Mouse (Mus musculus) forebrain, embryonic 16.5 days (tissue): ENCODE data around the gene Armcx1. TPM values are rescaled to one million over a fixed set of nuclear protein-coding genes. Genes with fewer than 3 reads are reported as not detected.
A peak's percentile ranks its signal among the peaks of the same experiment; 100 is the strongest.

Experiments used
- ATAC-seq: fragments of 200-750 bp; cut with Nextera tagmentation; 2 replicates; pipeline ENCODE4 v1.8.0; 2017; ENCODE audit warnings: mild to moderate bottlenecking, moderate library complexity
- H3K27ac ChIP-seq: fragments of 300-500 bp; sonication (generic); 2 replicates; pipeline ENCODE4 v1.5.1; 2014; ENCODE audit warnings: low read length, control low read depth
- H3K27me3 ChIP-seq: fragments of 300-500 bp; sonication (generic); replicated peaks from 2 replicates; pipeline ENCODE4 v1.6.1; 2014; ENCODE audit warnings: low read length; ENCODE audit not compliant: control insufficient read depth, insufficient read depth
- H3K36me3 ChIP-seq: fragments of 300-500 bp; sonication (generic); 2 replicates; pipeline ENCODE4 v1.6.1; 2014; ENCODE audit not compliant: control insufficient read depth, insufficient read depth
- H3K4me1 ChIP-seq: fragments of 300-500 bp; sonication (generic); replicated peaks from 2 replicates; pipeline ENCODE4 v1.6.1; 2014; ENCODE audit warnings: low read length; ENCODE audit not compliant: control insufficient read depth, insufficient read depth
- H3K4me2 ChIP-seq: fragments of 300-500 bp; sonication (generic); 2 replicates; pipeline ENCODE4 v1.6.1; 2014; ENCODE audit warnings: mild to moderate bottlenecking, low read length, control low read depth
- H3K4me3 ChIP-seq: fragments of 300-500 bp; sonication (generic); replicated peaks from 2 replicates; pipeline ENCODE4 v1.5.1; 2014; ENCODE audit warnings: mild to moderate bottlenecking, low read length, control low read depth
- H3K9ac ChIP-seq: fragments of 300-500 bp; sonication (generic); replicated peaks from 2 replicates; pipeline ENCODE4 v1.6.1; 2014; ENCODE audit warnings: low read depth, low read length, control low read depth
- H3K9me3 ChIP-seq: fragments of 300-500 bp; sonication (generic); 2 replicates; pipeline ENCODE4 v1.6.1; 2016; ENCODE audit warnings: low read length; ENCODE audit not compliant: control insufficient read depth
- WGBS: fragments of 180-500 bp; shearing (Covaris S2); extraction: QIAGEN DNeasy Blood & Tissue Kit; methylation state at CpG from one replicate; pipeline ENCODE4 v1.1.7; 2014; 5-methylcytosine and 5-hydroxymethylcytosine counted together
- polyA plus RNA-seq: library from polyadenylated mRNA; unstranded; fragments of >200 nt; fragmentation: Nextera tagmentation; extraction: Ambion mirVana; gene quantifications from 2 replicates; pipeline ENCODE4 v1.2.1, GENCODE M21; 2015

Gene Armcx1
- 77.4 and 83.3 TPM in 2 replicates for polyA plus RNA-seq

GRCm38 (mm10) chrX:134717752-134718308 is at the start of gene Armcx1:
Gene Armcx1, plus strand, starts transcription at chrX:134717963.
- Histone ChIP-seq H3K9me3 (no peaks in the 10 kb centered on the region), H3K9ac (peak within 1 kb of the TSS; percentile 73), H3K27me3 (no peaks in the 10 kb centered on the region), H3K4me2 (peak within 1 kb of the TSS; percentile 59), H3K4me1 (peaks cover 7% of the 10 kb centered on the region; the same call in 1 of the 2 replicates), H3K27ac (peak within 1 kb of the TSS; percentile 96), H3K4me3 (peak within 1 kb of the TSS; percentile 58), H3K36me3 (no peaks in the 10 kb centered on the region; the same call in 1 of the 2 replicates)
- peak; percentile 98 for ATAC-seq
- WGBS: 17% methylated on average over 16 of the region's 16 CpGs

GRCm38 (mm10) chrX:134675022-134675421 is 42.7 kb upstream of the Armcx1 start:
- Histone ChIP-seq H3K27ac (no peak overlapping the region), H3K4me3 (no peak overlapping the region), H3K9ac (no peak overlapping the region), H3K4me2 (no peak overlapping the region), H3K27me3 (no peaks in the 10 kb centered on the region), H3K9me3 (no peaks in the 10 kb centered on the region), H3K4me1 (no peaks in the 10 kb centered on the region), H3K36me3 (no peaks in the 10 kb centered on the region)
- ATAC-seq: no peak
- WGBS: 14% methylated on average over 5 of the region's 5 CpGs

DNA sequence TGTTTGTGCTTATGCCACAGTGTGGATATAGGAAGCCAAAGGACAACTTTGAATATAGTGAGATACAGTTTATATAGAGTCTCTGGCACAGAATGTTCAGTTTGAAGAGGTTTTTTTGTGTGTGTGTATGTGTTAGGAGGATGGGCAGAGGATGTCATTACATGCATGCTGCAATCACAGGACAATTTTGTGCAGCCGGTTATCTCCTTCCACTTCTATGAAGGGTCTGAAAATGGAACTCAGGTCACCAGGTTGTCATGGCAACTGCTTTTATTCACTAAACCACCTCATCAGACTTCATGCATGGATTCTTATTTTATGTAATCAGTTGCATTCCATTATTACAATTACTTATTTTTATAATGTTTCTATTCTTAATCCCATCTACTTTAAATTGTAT is 41.8 kb upstream of the Armcx1 start:
- no peak overlapping the region for H3K27ac ChIP-seq
- ATAC-seq: no peak
- WGBS: 36% methylated on average over 1 of the region's 1 CpGs

DNA sequence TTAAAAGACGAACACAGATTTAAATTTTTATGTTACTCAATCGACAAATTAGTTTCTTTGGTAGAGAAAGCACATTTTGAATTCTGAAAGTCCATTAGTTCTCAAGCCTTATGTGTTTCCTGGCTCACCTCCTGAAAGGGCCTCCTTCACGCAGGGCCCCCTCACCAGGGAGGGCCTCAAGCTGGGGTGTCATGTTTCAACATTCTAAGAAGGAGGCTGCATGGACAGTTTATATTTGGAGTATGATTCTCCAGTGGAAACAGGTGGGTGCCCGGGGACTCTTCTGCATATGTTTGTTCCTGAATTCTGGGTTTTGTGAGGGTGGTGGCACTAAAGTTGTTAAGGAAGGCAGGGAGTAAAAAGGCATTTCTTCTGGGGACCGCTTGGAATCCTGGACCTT is 32.8 kb upstream of the Armcx1 start:
- Histone ChIP-seq H3K9me3 (no peaks in the 10 kb centered on the region), H3K27me3 (no peaks in the 10 kb centered on the region), H3K9ac (0 out of 2 replicates have a peak overlapping the region, but pooled peaks have one; percentile 39), H3K4me1 (peaks cover 8% of the 10 kb centered on the region; the same call in 1 of the 2 replicates), H3K36me3 (peaks cover 3% of the 10 kb centered on the region; the same call in 1 of the 2 replicates), H3K27ac (peak overlapping the region; percentile 53), H3K4me3 (peak overlapping the region; percentile 26), H3K4me2 (peak overlapping the region; percentile 51)
- ATAC-seq: no peak
- WGBS: 26% methylated on average over 5 of the region's 5 CpGs

More for the DNA sequence above, 41.8 kb upstream of the Armcx1 start:
- Histone ChIP-seq H3K9me3 (no peaks in the 10 kb centered on the region), H3K4me1 (no peaks in the 10 kb centered on the region), H3K9ac (no peak overlapping the region), H3K36me3 (no peaks in the 10 kb centered on the region), H3K27me3 (no peaks in the 10 kb centered on the region), H3K4me3 (no peak overlapping the region), H3K4me2 (no peak overlapping the region)

GRCm38 (mm10) chrX:134686267-134686666 is 31.5 kb upstream of the Armcx1 start, which contains the start of gene Armcx4:
Gene Armcx4, plus strand, starts transcription at chrX:134686519.
- no peaks in the 10 kb centered on the region for H3K27me3 ChIP-seq
- no peaks in the 10 kb centered on the region for H3K9me3 ChIP-seq
- peak; percentile 96 for ATAC-seq
- H3K4me1 ChIP-seq: peaks cover 8% of the 10 kb centered on the region; the same call in 1 of the 2 replicates
- peak within 1 kb of the TSS; percentile 59 for H3K4me2 ChIP-seq
- peak within 1 kb of the TSS; percentile 80 for H3K9ac ChIP-seq
- peak within 1 kb of the TSS; percentile 60 for H3K4me3 ChIP-seq
- H3K36me3 ChIP-seq: peaks cover 6% of the 10 kb centered on the region; the same call in 1 of the 2 replicates
- H3K27ac ChIP-seq: peak within 1 kb of the TSS; percentile 92
- 30% methylated on average over 21 of the region's 33 CpGs for WGBS

DNA sequence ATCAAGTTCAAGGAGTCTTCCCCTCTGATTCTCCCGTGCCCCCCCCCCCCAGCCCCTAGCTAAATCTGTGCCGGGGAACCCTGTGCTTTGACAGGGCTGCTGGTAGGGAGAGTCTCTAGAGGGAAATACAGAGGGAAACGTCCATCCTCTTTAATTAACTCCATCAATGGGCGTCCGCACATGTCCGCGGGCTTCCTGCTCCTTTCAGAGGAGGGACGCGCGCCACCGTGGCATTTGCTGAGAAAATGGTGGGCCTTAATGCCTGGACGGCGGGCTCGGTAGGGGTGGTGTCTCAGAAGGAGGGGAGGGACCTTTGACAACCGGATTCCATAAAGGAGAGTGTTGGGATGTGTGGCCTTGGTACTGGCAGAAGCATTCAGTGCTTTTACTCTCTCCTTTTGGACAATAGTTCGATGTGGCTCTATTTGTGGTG is 31.0 kb upstream of the Armcx1 start:
- H3K4me2 ChIP-seq: peak overlapping the region; percentile 59
- ATAC-seq: peak; percentile 46
- no peaks in the 10 kb centered on the region for H3K9me3 ChIP-seq
- H3K4me3 ChIP-seq: peak overlapping the region; percentile 60
- peak overlapping the region; percentile 92 for H3K27ac ChIP-seq
- H3K36me3 ChIP-seq: peaks cover 6% of the 10 kb centered on the region; the same call in 1 of the 2 replicates
- H3K9ac ChIP-seq: peak overlapping the region; percentile 80
- WGBS: 13% methylated on average over 15 of the region's 16 CpGs
- H3K27me3 ChIP-seq: no peaks in the 10 kb centered on the region
- peaks cover 11% of the 10 kb centered on the region; the same call in 1 of the 2 replicates for H3K4me1 ChIP-seq

DNA sequence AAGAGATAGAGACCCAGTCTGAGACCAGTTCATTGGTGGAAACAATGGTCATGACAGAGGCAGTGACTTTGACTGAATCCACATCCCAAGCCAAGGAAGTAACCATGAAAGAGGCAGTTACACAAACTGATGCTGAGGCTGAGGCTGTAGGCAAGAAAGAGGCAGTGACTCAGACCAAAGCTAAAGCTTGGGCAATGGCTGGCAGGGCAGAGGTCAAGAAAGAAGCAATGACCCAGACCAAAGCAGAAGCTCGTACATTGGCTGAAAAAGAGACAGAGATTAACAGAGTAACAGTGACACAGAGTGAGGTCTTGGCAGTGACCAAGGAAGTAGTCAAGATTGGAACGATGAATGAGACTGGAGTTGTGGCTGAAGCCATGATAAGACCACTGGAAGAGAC is 28.1 kb upstream of the Armcx1 start:
- Histone ChIP-seq H3K36me3 (peaks cover 6% of the 10 kb centered on the region; the same call in 1 of the 2 replicates), H3K4me1 (peaks cover 12% of the 10 kb centered on the region), H3K27me3 (no peaks in the 10 kb centered on the region), H3K9me3 (no peaks in the 10 kb centered on the region), H3K4me2 (no peak overlapping the region), H3K4me3 (no peak overlapping the region), H3K27ac (no peak overlapping the region), H3K9ac (no peak overlapping the region)
- ATAC-seq: no peak
- 91% methylated on average over 2 of the region's 2 CpGs for WGBS

DNA sequence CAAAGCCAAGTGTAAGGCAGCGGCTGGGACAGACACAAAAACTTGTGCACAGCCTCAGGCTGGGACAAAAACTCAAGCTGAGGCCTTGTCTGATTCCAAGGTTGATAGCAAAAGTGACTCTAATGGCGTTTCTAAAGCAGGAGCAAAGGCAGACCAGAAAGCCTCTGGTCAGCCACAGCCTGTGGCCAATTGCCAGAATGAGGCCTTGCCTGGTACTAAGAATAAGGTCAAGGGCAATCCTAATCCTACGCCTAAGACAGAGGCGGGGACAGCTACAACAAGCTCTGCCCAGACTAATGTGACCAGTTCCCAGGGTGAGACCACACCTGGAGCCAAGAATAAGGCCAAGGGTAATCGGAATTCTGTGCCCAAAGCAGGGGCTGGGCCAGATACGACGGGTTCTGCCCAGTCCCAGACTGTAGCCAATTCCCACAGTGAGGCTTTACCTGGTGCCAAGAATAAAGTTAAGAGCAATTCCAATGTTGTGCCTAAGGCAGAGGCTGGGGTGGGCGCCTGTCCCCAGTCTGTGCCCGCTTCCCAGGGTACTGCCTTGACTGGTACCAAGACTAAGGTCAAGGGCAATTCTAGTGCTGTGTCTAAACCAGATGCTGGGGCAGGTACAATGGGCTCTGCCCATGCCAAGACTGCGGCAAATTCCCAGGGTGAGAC is 26.8 kb upstream of the Armcx1 start:
- Histone ChIP-seq H3K9ac (no peak overlapping the region), H3K4me1 (peaks cover 7% of the 10 kb centered on the region), H3K4me2 (no peak overlapping the region), H3K9me3 (no peaks in the 10 kb centered on the region), H3K27me3 (no peaks in the 10 kb centered on the region), H3K27ac (no peak overlapping the region), H3K36me3 (peaks cover 6% of the 10 kb centered on the region; the same call in 1 of the 2 replicates), H3K4me3 (no peak overlapping the region)
- no peak for ATAC-seq
- 80% methylated on average over 10 of the region's 10 CpGs for WGBS

DNA sequence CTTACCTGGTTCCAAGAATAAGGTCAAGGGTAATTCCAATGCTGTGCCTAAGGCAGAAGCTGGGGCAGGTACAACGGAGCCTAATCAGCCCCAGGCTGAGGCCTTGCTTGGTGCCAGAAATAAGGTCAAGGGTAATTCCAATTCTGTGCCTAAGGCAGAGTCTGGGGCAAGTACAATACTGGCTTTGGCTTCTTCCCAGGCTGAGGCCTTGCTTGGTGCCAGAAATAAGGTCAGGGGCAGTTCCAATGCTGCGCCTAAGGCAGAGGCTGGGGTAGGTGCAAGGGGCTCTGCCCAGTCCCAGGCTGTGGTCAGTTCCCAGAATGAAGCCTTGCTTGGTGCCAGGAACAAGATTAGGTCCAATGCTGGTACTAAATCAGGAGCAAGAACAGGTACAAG is 26.2 kb upstream of the Armcx1 start:
- peaks cover 6% of the 10 kb centered on the region; the same call in 1 of the 2 replicates for H3K36me3 ChIP-seq
- ATAC-seq: no peak
- 90% methylated on average over 2 of the region's 2 CpGs for WGBS
- no peak overlapping the region for H3K4me3 ChIP-seq
- peaks cover 7% of the 10 kb centered on the region for H3K4me1 ChIP-seq
- H3K4me2 ChIP-seq: no peak overlapping the region
- H3K27ac ChIP-seq: no peak overlapping the region
- H3K9me3 ChIP-seq: no peaks in the 10 kb centered on the region
- no peak overlapping the region for H3K9ac ChIP-seq
- H3K27me3 ChIP-seq: no peaks in the 10 kb centered on the region
